Mouse (Mus musculus): ENCODE results near the gene Fanci. TPM values are rescaled to one million over a fixed set of nuclear protein-coding genes. Genes with fewer than 3 reads are reported as not detected.

Fanci gene
- polyA plus RNA-seq, 1 experiment from 2014 or later, result 12.2 TPM

DNA sequence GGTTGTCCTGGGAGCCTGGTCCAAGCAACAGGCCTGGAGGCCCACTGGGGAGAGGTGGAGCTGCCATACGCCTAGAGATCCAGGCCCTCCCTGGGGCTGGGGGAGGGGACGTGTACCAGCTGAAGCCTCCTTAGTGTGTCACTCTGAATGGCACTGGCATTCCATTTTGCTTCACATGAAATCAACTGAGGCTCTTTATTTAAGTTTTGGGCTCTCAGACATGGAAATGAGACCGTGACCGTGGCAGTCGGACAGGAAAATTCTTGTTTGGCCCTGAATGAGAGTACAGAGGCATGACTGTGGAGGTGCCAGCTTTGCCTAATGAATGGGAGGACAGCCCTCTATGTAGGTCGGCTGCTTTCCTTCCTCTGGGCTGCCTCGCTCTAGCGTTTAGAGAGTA is 29.5 kb upstream of the Fanci start:
- no peak for ATAC-seq

DNA sequence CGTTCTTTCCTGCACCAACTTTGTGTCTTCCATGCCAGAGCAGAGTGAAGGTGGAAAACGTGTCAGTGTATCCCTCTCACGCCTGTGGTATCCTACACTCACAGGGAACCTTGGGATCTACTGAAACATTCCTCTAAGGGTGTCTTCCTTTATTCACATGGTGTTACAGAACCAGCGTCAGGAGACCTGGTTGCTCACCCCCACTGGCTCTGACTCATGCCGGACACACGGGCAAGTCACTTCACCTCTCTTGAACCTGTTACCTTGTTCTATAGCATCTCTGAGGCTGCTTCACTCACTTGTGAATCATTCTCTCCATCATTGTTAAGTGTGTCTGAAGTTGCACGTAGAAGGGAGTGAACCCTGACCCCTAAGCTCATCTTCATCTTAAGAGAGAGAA is 28.9 kb upstream of the Fanci start:
- no peaks in the 10 kb centered on the region for H3K27me3 ChIP-seq
- POLR2A ChIA-PET, result no interaction called here
- ATAC-seq, result peak; percentile 64
- in situ Hi-C loops (cut with MboI; ENCODE audit: low pct_unique_long_range_greater_than_20kb), result no loop called here
- CTCF ChIA-PET, result interaction anchor here (1.1 kb wide), 1 partner anchor 9 kb away, joined by 4 read pairs; no protein-coding TSS in a partner anchor
- DNase-seq (ENCODE audit: low read depth, low spot score), result no peak
- no peak for TF ChIP-seq CTCF (IDR thresholded peaks at IDR 0.05)

More for the DNA sequence above, 29.5 kb upstream of the Fanci start:
- no peak for TF ChIP-seq CTCF (IDR thresholded peaks at IDR 0.05)
- in situ Hi-C loops (cut with MboI; ENCODE audit: low pct_unique_long_range_greater_than_20kb), result no loop called here
- H3K27me3 ChIP-seq, result no peaks in the 10 kb centered on the region
- DNase-seq (ENCODE audit: low read depth, low spot score), result no peak
- ChIA-PET POLR2A (no interaction called here), CTCF (interaction anchor here (1.1 kb wide), 1 partner anchor 10 kb away, joined by 4 read pairs; no protein-coding TSS in a partner anchor)

GRCm38 (mm10) chr7:79363370-79364043 is 28.2 kb upstream of the Fanci start:
- ChIA-PET CTCF (no interaction called here), POLR2A (interaction anchor here (1.2 kb wide), 1 partner anchor 215 kb away, joined by 5 read pairs; no protein-coding TSS in a partner anchor)
- in situ Hi-C loops (cut with MboI; ENCODE audit: low pct_unique_long_range_greater_than_20kb), result no loop called here
- peak; percentile 63 for ATAC-seq
- TF ChIP-seq CTCF (IDR thresholded peaks at IDR 0.05), result no peak
- H3K27me3 ChIP-seq, result no peaks in the 10 kb centered on the region
- no peak for DNase-seq (ENCODE audit: low read depth, low spot score)

DNA sequence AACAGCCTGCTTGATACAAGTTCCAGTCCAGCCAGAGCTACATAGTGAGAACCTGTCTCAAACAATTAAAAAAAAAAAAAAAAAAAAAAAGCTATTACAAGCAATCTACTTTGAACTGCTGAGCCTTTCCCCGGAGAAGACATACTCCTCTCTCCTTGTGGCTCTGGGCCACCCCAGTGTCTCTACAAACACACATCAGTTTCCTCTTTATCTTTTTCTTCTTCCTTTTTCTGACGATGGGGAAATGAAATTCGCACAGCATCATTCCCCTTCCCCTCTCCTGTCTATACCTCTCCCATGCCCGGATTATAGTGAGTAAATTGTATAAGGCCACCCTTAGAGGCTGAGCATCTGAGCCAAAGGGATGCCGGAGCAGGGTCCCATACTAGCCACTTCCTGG is 23.1 kb upstream of the Fanci start:
- no peak for DNase-seq (ENCODE audit: low read depth, low spot score)
- in situ Hi-C loops (cut with MboI; ENCODE audit: low pct_unique_long_range_greater_than_20kb), result no loop called here
- no peak for TF ChIP-seq CTCF (IDR thresholded peaks at IDR 0.05)
- H3K27me3 ChIP-seq, result no peaks in the 10 kb centered on the region
- POLR2A ChIA-PET, result no interaction called here
- CTCF ChIA-PET, result no interaction called here
- no peak for ATAC-seq

DNA sequence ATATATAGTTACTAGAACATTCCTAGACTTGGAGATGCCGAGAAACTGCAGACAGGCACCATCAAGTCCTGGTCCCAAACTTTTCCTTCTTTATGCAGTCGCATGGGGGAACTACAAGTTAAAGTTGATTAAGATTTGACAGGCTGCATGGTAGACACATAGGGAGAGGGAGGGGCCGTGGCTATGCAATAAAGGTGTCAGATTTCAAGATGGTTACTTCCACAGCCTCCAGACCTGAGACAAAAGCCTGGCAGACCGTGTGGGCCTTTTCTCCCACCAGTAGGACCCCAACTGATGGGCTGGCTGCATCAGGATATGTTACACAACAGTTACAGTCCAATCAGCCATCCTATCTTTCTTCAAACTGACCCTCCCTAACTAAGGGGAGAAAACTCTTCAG is 22.3 kb upstream of the Fanci start:
- in situ Hi-C loops (cut with MboI; ENCODE audit: low pct_unique_long_range_greater_than_20kb), result no loop called here
- TF ChIP-seq CTCF (IDR thresholded peaks at IDR 0.05), result no peak
- ChIA-PET CTCF (interaction anchor here (0.9 kb wide), 1 partner anchor 45 kb away, joined by 4 read pairs; no protein-coding TSS in a partner anchor), POLR2A (no interaction called here)
- DNase-seq (ENCODE audit: low read depth, low spot score), result no peak
- no peak for ATAC-seq
- no peaks in the 10 kb centered on the region for H3K27me3 ChIP-seq

DNA sequence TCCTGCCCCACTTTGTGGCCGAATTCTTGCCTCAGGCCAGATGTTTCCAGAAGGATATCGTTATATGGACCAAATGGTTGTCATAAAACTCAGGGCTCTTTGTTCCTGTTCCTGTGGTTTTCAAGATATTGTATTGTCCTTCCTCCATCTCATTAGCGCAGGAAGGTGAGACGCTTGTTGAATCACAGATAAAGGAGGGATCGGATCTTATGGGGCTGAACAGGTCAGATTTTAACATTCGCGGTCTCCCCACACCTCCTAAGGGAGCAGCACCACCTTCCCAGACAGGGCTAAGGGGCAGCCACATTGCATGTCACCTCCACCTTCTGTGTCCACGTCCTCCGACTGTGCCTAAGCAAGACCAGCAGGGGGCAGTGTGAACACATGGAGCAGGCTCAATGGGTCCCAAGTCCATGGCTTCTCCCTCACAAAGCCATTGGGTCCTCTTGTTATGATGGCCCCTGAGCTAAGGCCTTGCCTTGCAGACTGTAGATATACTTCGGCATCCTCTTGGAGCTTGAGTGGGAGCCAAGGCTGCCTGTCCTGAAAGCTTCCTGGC is 20.3 kb upstream of the Fanci start:
- ATAC-seq (peak; percentile 78), DNase-seq (ENCODE audit: low read depth, low spot score) (no peak)
- ChIA-PET CTCF (interaction anchor here (0.7 to 1.6 kb wide), 5 partner anchors 9 to 130 kb away, joined by 3 to 6 read pairs (median 4); no protein-coding TSS in a partner anchor), POLR2A (no interaction called here)
- H3K27me3 ChIP-seq, result no peaks in the 10 kb centered on the region
- TF ChIP-seq CTCF (IDR thresholded peaks at IDR 0.05), result peak; percentile 89
- in situ Hi-C loops (cut with MboI; ENCODE audit: low pct_unique_long_range_greater_than_20kb), result no loop called here

- peaks cover 5% of the 10 kb centered on the region for H3K27me3 ChIP-seq
- TF ChIP-seq CTCF (IDR thresholded peaks at IDR 0.05), result no peak
- ATAC-seq (no peak), DNase-seq (ENCODE audit: low read depth, low spot score) (no peak)
- CTCF ChIA-PET, result interaction anchor here (1.9 kb wide), 1 partner anchor 12 kb away, joined by 4 read pairs; no protein-coding TSS in a partner anchor
- in situ Hi-C loops (cut with MboI; ENCODE audit: low pct_unique_long_range_greater_than_20kb), result no loop called here
- POLR2A ChIA-PET, result no interaction called here
Observed at GRCm38 (mm10) chr7:79374017-79374416, 17.7 kb upstream of the Fanci start.

DNA sequence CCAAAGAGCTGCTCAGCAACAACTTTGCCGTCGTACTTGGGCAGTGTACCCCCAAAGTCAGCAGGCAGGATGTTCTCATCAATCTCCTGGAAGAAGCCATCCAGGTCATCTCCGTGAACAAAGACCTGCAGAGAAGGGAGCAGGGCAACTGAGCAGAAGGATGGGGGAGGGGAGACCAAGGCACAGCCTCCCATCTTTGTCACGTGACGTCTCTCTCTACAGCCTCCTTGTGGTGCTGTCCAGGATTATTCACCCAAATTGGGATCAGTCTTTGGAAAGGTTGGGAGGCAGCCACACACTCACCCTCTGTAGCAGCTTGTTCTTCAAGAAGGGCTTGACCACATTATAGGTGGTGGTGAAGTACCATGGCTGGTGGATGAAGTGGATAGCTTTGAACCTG is 16.1 kb upstream of the Fanci start:
- H3K27me3 ChIP-seq, result peaks cover 16% of the 10 kb centered on the region
- DNase-seq (ENCODE audit: low read depth, low spot score), result no peak
- no peak for TF ChIP-seq CTCF (IDR thresholded peaks at IDR 0.05)
- ChIA-PET POLR2A (interaction anchor here (0.6 to 1.2 kb wide), 3 partner anchors 8 to 480 kb away, joined by 3 to 7 read pairs (median 4); partner anchors contain the start of gene Aen), CTCF (no interaction called here)
- in situ Hi-C loops (cut with MboI; ENCODE audit: low pct_unique_long_range_greater_than_20kb), result loop anchor here (5.0 kb wide), 1 partner anchor 92 kb away; the partner anchor contains the start of gene Polg
- ATAC-seq, result no peak

DNA sequence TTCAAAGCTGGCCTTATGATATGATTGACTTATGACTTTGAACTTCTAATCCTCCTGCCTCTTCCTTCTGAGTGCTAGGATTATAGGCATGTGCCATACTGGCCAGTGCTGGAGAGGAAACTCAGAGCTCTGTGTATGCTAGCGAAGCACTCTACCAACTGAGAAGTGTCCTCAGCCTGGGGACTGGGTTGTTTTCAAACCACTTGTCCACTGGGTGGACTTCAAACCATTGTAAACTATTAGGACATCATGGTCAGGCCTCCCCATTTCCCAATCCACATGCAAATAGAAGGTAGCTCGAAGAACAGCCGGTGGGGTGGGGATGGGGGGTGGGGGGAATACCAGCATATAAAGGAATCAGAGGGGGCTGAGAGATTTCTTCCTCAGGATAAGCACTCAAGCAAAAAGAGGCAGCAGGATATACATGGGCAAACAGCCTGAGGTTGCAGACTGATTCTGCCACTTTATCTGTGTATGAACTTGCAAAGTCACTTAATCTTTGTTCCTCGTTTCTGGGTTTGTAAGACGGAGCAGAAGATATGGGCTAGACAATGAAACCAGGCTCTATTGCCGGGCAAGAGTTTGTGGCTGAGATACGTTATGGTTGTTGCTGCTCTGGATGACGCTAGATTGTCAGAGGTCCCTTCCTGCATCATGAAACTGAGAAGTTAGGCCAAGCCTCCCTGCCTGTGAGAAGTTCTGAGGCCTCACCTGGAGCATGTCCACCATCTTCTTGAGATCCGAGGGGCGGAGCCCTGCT is 15.0 kb upstream of the Fanci start:
- ATAC-seq (no peak), DNase-seq (ENCODE audit: low read depth, low spot score) (no peak)
- ChIA-PET POLR2A (interaction anchor here (1.2 kb wide), 1 partner anchor 9 kb away, joined by 7 read pairs; no protein-coding TSS in a partner anchor), CTCF (no interaction called here)
- no peak for TF ChIP-seq CTCF (IDR thresholded peaks at IDR 0.05)
- in situ Hi-C loops (cut with MboI; ENCODE audit: low pct_unique_long_range_greater_than_20kb), result loop anchor here (5.0 kb wide), 1 partner anchor 91 kb away; the partner anchor contains the start of gene Polg
- H3K27me3 ChIP-seq, result peaks cover 19% of the 10 kb centered on the region

DNA sequence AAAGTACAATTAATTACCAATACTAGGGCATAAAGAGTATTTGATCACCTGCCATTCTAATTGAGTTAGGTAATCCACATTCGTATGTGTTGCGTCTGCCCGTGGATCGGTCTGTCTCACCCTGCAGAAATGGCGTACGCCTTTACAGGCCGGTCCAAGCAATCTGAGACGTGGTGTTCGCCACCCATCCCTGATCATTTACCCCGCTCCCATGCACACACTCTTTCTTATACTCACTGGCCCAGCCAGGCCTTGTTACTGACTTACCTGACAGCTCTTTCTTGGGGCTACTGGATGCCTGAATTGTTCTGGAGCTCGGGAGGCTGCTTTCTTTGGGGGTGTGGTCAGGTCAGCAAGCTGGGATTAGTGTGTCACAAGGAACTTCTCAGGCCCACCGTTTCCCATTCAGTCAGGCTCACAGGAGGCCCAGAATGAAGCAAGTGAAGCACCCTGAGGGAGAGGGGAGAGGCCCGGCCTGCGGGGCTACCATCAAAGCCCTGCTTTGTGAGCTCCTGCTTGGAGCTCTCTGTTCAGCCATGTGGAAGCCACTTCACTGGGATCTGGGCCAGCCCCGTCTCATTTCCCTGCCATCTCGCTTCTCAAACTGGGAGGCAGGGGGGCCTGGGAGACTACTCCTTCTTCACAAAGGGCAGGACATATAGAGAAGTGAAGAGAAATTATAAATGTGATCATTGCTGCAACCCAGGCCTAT is 5.2 kb upstream of the Fanci start, which contains the start of gene Rlbp1:
Rlbp1 (minus strand) TSS at position 627 of the 712 bp plus-strand sequence.
- in situ Hi-C loops (cut with MboI; ENCODE audit: low pct_unique_long_range_greater_than_20kb), result no loop called here
- ChIA-PET CTCF (interaction anchor here (1.1 to 3.0 kb wide), 3 partner anchors 12 to 246 kb away, joined by 4 to 7 read pairs (median 4); no protein-coding TSS in a partner anchor), POLR2A (no interaction called here)
- TF ChIP-seq CTCF (IDR thresholded peaks at IDR 0.05), result no peak
- no peak for ATAC-seq
- H3K27me3 ChIP-seq, result peaks cover 6% of the 10 kb centered on the region
- no peak for DNase-seq (ENCODE audit: low read depth, low spot score)
